ENCODE assay signal across 9 mouse cellular contexts in genomic region chr10:116768642-116769041, GRCm38 (mm10).
DNase-seq lines count a peak whose midpoint lies in the region; ATAC-seq lines count a peak whose summit lies in the region.
"Had no signal": no experiment of that assay in that cellular context is flagged by ENCODE, and none has a peak within 500 bp of the region (broad histone marks: within the 10 kb centered on the region; RNA-seq: fewer than 3 reads in every experiment).

No protein-coding gene starts in this region.

- ATAC-seq in limb, embryonic 13.5 days (ENCODE audit: low FRiP score, low read depth), result no peak
- ATAC-seq in heart, embryonic 13.5 days (ENCODE audit: extremely low read depth, insufficient number of reproducible peaks, low FRiP score, low TSS enrichment), result no peak

- H3K27ac ChIP-seq in limb, embryonic 13.5 days, result 0 out of 2 replicates have a peak overlapping the region, but pooled peaks have one; percentile 10
- no peak overlapping the region for H3K27ac ChIP-seq in limb, embryonic 10.5 days
- H3K27ac ChIP-seq in heart, embryonic 13.5 days (replicated peaks), result peak overlapping the region; percentile 48

- H3K9me3 ChIP-seq in limb, embryonic 13.5 days, result 0 out of 2 replicates have a peak, but pooled peaks cover 5% of the 10 kb centered on the region
- H3K9me3 ChIP-seq in limb, embryonic 10.5 days (replicated peaks), result no peaks in the 10 kb centered on the region
- 0 out of 2 replicates have a peak, but pooled peaks cover 7% of the 10 kb centered on the region for H3K9me3 ChIP-seq in heart, embryonic 13.5 days

- H3K9ac ChIP-seq in limb, embryonic 13.5 days, result no peak overlapping the region
- no peak overlapping the region for H3K9ac ChIP-seq in heart, embryonic 13.5 days

- H3K4me1 ChIP-seq in limb, embryonic 13.5 days, result peaks cover 13% of the 10 kb centered on the region
- H3K4me1 ChIP-seq in limb, embryonic 10.5 days, result peaks cover 4% of the 10 kb centered on the region; the same call in 1 of the 2 replicates
- peaks cover 40% of the 10 kb centered on the region for H3K4me1 ChIP-seq in heart, embryonic 13.5 days

- H3K4me3 ChIP-seq in limb, embryonic 13.5 days, result no peak overlapping the region
- no peak overlapping the region for H3K4me3 ChIP-seq in limb, embryonic 10.5 days
- no peak overlapping the region for H3K4me3 ChIP-seq in heart, embryonic 13.5 days

- H3K36me3 ChIP-seq in limb, embryonic 13.5 days, result no peaks in the 10 kb centered on the region
- no peaks in the 10 kb centered on the region for H3K36me3 ChIP-seq in limb, embryonic 10.5 days
- no peaks in the 10 kb centered on the region for H3K36me3 ChIP-seq in heart, embryonic 13.5 days

- H3K4me2 ChIP-seq in limb, embryonic 13.5 days (replicated peaks), result no peak overlapping the region
- 0 out of 2 replicates have a peak overlapping the region, but pooled peaks have one; percentile 13 for H3K4me2 ChIP-seq in heart, embryonic 13.5 days

- 50% methylated on average over 13 of the region's 13 CpGs for WGBS in limb, embryonic 13.5 days
- 86% methylated on average over 13 of the region's 13 CpGs for WGBS in limb, embryonic 10.5 days
- WGBS in heart, embryonic 13.5 days, result 31% methylated on average over 13 of the region's 13 CpGs

- H3K27me3 ChIP-seq in limb, embryonic 13.5 days, result no peaks in the 10 kb centered on the region
- no peaks in the 10 kb centered on the region for H3K27me3 ChIP-seq in limb, embryonic 10.5 days (ENCODE audit: low read depth, poor library complexity, severe bottlenecking)
- H3K27me3 ChIP-seq in heart, embryonic 13.5 days (replicated peaks), result peaks cover 5% of the 10 kb centered on the region; the same call in 1 of the 2 replicates

- DNase-seq in cerebellum, adult 9-10 months, result peak; percentile 56
- no peak for DNase-seq in cerebellum, adult 11-12 months
- DNase-seq in limb, embryonic 10.5 days (ENCODE audit: low spot score), result no peak
- peak; percentile 23 for DNase-seq in lung, postnatal 36 days
- DNase-seq in natural killer cell, adult 2 months (ENCODE audit: low spot score in 2 of 2), result no peak
- DNase-seq in frontal cortex, postnatal 25 days (ENCODE audit: low spot score in 2 of 2), result no peak
- DNase-seq: spleen, adult 18-20 months had no signal

Comparison
In these comparisons a context has a peak if more than half of its experiments do, and no peak if none do; other contexts are left out.
1. DNase-seq: peak in cerebellum, adult 9-10 months (single experiment) and lung, postnatal 36 days (single experiment); none in cerebellum, adult 11-12 months (single experiment), limb, embryonic 10.5 days (single experiment), natural killer cell, adult 2 months (0 of 2) and frontal cortex, postnatal 25 days (0 of 2).